Mouse (Mus musculus) cortical plate, adult 2 months (tissue): ENCODE measurements around the gene Myh10. TPM values are rescaled to one million over a fixed set of nuclear protein-coding genes. Genes with fewer than 3 reads are reported as not detected.
"Not testable (repeated sequence)": the region's sequence is repeated elsewhere in the genome, so short reads cannot be mapped to it uniquely, and the experiment has no call there.

Source experiments
- H3K27ac ChIP-seq: fragments of 200-500 bp; 2 replicates; pipeline ENCODE4 v1.5.1; 2012; ENCODE audit warnings: low read length, control low read depth, inconsistent platforms; ENCODE audit not compliant: insufficient read depth
- H3K4me1 ChIP-seq: fragments of 200-500 bp; 2 replicates; pipeline ENCODE4 v1.6.1; 2011; ENCODE audit warnings: low read length; ENCODE audit not compliant: control insufficient read depth, insufficient read depth
- H3K4me3 ChIP-seq: fragments of 200-500 bp; 2 replicates; pipeline ENCODE4 v1.5.1; 2011; ENCODE audit warnings: mild to moderate bottlenecking, low read length, control low read depth; ENCODE audit not compliant: insufficient read depth
- CTCF ChIP-seq: fragments of 200-500 bp; IDR thresholded peaks from 2 replicates; pipeline ENCODE4 v1.5.1; 2011; ENCODE audit warnings: mild to moderate bottlenecking, control low read depth, low read length; ENCODE audit not compliant: insufficient read depth; ENCODE audit errors: extremely low read depth
- POLR2A ChIP-seq: fragments of 200-500 bp; IDR thresholded peaks from 2 replicates; pipeline ENCODE4 v1.6.1; 2011; ENCODE audit warnings: mild to moderate bottlenecking, low read length, control low read depth; ENCODE audit not compliant: insufficient read depth; ENCODE audit errors: extremely low read depth
- polyA plus RNA-seq: library from polyadenylated mRNA; depleted of rRNA; stranded (reverse); fragments of >200 nt; gene quantifications from 2 replicates; pipeline ENCODE4 v1.2.3, GENCODE M21; 2012

Myh10 gene
- polyA plus RNA-seq, 1 experiment = 140 TPM

- Histone ChIP-seq H3K4me3 (no peak overlapping the region), H3K27ac (no peak overlapping the region), H3K4me1 (no peaks in the 10 kb centered on the region)
- no peak for TF ChIP-seq CTCF
- no peak for TF ChIP-seq POLR2A
These were observed 135.4 kb downstream of the Myh10 start for GRCm38 (mm10) chr11:68826735-68827134.

- not testable (repeated sequence) for H3K4me1 ChIP-seq, H3K4me3 ChIP-seq, H3K27ac ChIP-seq
These were observed 140.2 kb downstream of the Myh10 start for GRCm38 (mm10) chr11:68831580-68831979.

GRCm38 (mm10) chr11:68832793-68833192 lies 141.4 kb downstream of the Myh10 start:
- no peak overlapping the region for H3K27ac ChIP-seq
- no peak overlapping the region for H3K4me3 ChIP-seq
- no peak for TF ChIP-seq POLR2A
- TF ChIP-seq CTCF = no peak

GRCm38 (mm10) chr11:68833593-68833992 lies 142.2 kb downstream of the Myh10 start:
- TF ChIP-seq POLR2A = no peak
- Histone ChIP-seq H3K27ac (no peak overlapping the region), H3K4me1 (no peaks in the 10 kb centered on the region), H3K4me3 (no peak overlapping the region)

More at GRCm38 (mm10) chr11:68832793-68833192, 141.4 kb downstream of the Myh10 start:
- H3K4me1 ChIP-seq = no peaks in the 10 kb centered on the region

- TF ChIP-seq POLR2A (no peak), CTCF (no peak)
- no peaks in the 10 kb centered on the region for H3K4me1 ChIP-seq
- H3K27ac ChIP-seq = no peak overlapping the region
These were observed 143.7 kb downstream of the Myh10 start for GRCm38 (mm10) chr11:68835034-68835433.

GRCm38 (mm10) chr11:68839606-68840005 lies 148.2 kb downstream of the Myh10 start:
- Histone ChIP-seq H3K4me3 (no peak overlapping the region), H3K4me1 (no peaks in the 10 kb centered on the region), H3K27ac (no peak overlapping the region)
- TF ChIP-seq POLR2A (no peak), CTCF (no peak)

More at GRCm38 (mm10) chr11:68835034-68835433, 143.7 kb downstream of the Myh10 start:
- no peak overlapping the region for H3K4me3 ChIP-seq

- peak overlapping the region; percentile 49 for H3K4me3 ChIP-seq
- peaks cover 13% of the 10 kb centered on the region for H3K4me1 ChIP-seq
- H3K27ac ChIP-seq = no peak overlapping the region
- no peak for TF ChIP-seq POLR2A
- TF ChIP-seq CTCF = no peak
These were observed 159.5 kb downstream of the Myh10 start for GRCm38 (mm10) chr11:68850862-68851261.

GRCm38 (mm10) chr11:68851644-68852485 lies 160.5 kb downstream of the Myh10 start:
- TF ChIP-seq CTCF (no peak), POLR2A (no peak)
- peak overlapping the region; percentile 49 for H3K4me3 ChIP-seq
- H3K4me1 ChIP-seq = peaks cover 13% of the 10 kb centered on the region
- H3K27ac ChIP-seq = peak overlapping the region; percentile 66; the same call in 1 of the 2 replicates

- H3K27ac ChIP-seq = peak overlapping the region; percentile 66
- peaks cover 13% of the 10 kb centered on the region for H3K4me1 ChIP-seq
- peak overlapping the region; percentile 49 for H3K4me3 ChIP-seq
- TF ChIP-seq CTCF (no peak), POLR2A (no peak)
These were observed 161.1 kb downstream of the Myh10 start for GRCm38 (mm10) chr11:68852486-68852901.

GRCm38 (mm10) chr11:68852932-68853409 lies 161.6 kb downstream of the Myh10 start:
- Histone ChIP-seq H3K4me1 (peaks cover 13% of the 10 kb centered on the region), H3K27ac (peak overlapping the region; percentile 66), H3K4me3 (peak overlapping the region; percentile 49)
- TF ChIP-seq POLR2A = peak; percentile 84
- TF ChIP-seq CTCF = no peak
